In the genomic region with DNA sequence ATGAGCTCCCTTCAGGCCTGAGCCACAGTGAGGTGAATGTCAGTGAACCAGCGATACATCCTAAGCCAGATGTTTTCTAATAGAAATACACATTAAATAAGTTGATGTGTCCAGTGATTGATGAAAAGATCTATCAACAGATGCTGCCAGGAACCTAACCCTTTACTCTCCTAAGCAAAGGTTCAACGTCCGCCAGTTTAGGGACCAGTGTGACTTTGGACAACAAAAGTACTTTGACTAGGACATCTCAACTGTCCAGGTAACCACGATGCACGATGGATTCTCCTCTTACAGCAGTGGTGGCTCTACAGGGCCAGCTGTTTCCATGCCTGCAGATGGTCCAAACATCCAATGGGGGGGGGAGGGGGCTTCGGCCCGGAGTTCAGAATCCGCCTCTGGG, we compare ENCODE assay signal across 24 mouse cellular contexts.
"Had no signal": no experiment of that assay in that cellular context is flagged by ENCODE, and none has a peak within 500 bp of the region (broad histone marks: within the 10 kb centered on the region; RNA-seq: fewer than 3 reads in every experiment).

No protein-coding gene starts in this region.

- H3K27me3 ChIP-seq: heart, embryonic 13.5 days; heart, embryonic 15.5 days; hindbrain, embryonic 13.5 days; hindbrain, embryonic 15.5 days; kidney, embryonic 15.5 days; limb, embryonic 13.5 days; limb, embryonic 15.5 days had no signal

- DNase-seq: gastrocnemius, postnatal 14 days; heart, postnatal 4 days; kidney, adult 11 months; kidney, adult 2 months; kidney, adult 9 months; kidney, postnatal 14 days; kidney, postnatal 36 days; layer of hippocampus, adult 9-11 months; layer of hippocampus, postnatal 36 days; left cerebral cortex, postnatal 4 days; lung, adult 18-20 months had no signal

- H3K9me3 ChIP-seq: heart, embryonic 13.5 days; heart, embryonic 15.5 days; hindbrain, embryonic 10.5 days; hindbrain, embryonic 13.5 days; hindbrain, embryonic 15.5 days; kidney, embryonic 15.5 days; limb, embryonic 13.5 days; limb, embryonic 15.5 days had no signal

- H3K4me3 ChIP-seq: heart, embryonic 13.5 days; heart, embryonic 15.5 days; hindbrain, embryonic 10.5 days; hindbrain, embryonic 13.5 days; hindbrain, embryonic 15.5 days; kidney, embryonic 15.5 days; limb, embryonic 13.5 days; limb, embryonic 15.5 days had no signal

- ATAC-seq: hindbrain, postnatal 0 days; intestine, embryonic 16.5 days had no signal

- H3K4me2 ChIP-seq: heart, embryonic 13.5 days; heart, embryonic 15.5 days; hindbrain, embryonic 13.5 days; hindbrain, embryonic 15.5 days; kidney, embryonic 15.5 days; limb, embryonic 13.5 days; limb, embryonic 15.5 days; liver, embryonic 11.5 days had no signal

- H3K9ac ChIP-seq: heart, embryonic 13.5 days; heart, embryonic 15.5 days; hindbrain, embryonic 13.5 days; hindbrain, embryonic 15.5 days; kidney, embryonic 15.5 days; limb, embryonic 13.5 days; limb, embryonic 15.5 days; liver, embryonic 14.5 days had no signal

- H3K27ac ChIP-seq: heart, embryonic 13.5 days; heart, embryonic 15.5 days; hindbrain, embryonic 10.5 days; hindbrain, embryonic 13.5 days; hindbrain, embryonic 15.5 days; hindbrain, postnatal 0 days; kidney, embryonic 15.5 days; kidney, postnatal 0 days; limb, embryonic 13.5 days; limb, embryonic 15.5 days; liver, embryonic 14.5 days had no signal
